Mouse (Mus musculus) lung, adult 2 months (tissue): Measurements from ENCODE around the gene Ugt1a5.

ENCODE experiments used
- CTCF ChIP-seq: fragments of 200-500 bp; IDR thresholded peaks from 2 replicates; pipeline ENCODE4 v1.5.1; 2011; ENCODE audit warnings: mild to moderate bottlenecking, low read length, control low read depth; ENCODE audit not compliant: insufficient read depth
- POLR2A ChIP-seq: fragments of 200-500 bp; IDR thresholded peaks from 2 replicates; pipeline ENCODE4 v1.6.1; 2011; ENCODE audit warnings: low read depth, mild to moderate bottlenecking, control low read depth, low read length, borderline replicate concordance; ENCODE audit errors: extremely low read depth

- TF ChIP-seq CTCF (no peak), POLR2A (no peak)
These were observed 98.5 kb downstream of the Ugt1a5 start for GRCm38 (mm10) chr1:88264237-88264868.
